Mouse (Mus musculus) liver, embryonic 14.5 days (tissue): ENCODE measurements around the gene Zfp105. TPM values are rescaled to one million over a fixed set of nuclear protein-coding genes. Genes with fewer than 3 reads are reported as not detected.
A peak's percentile ranks its signal among the peaks of the same experiment; 100 is the strongest.

Experiments used
- ATAC-seq: fragments of 200-750 bp; cut with Nextera tagmentation; 2 replicates; pipeline ENCODE4 v1.8.0; 2017; ENCODE audit warnings: moderate number of reproducible peaks, mild to moderate bottlenecking, moderate library complexity; ENCODE audit not compliant: insufficient read depth
- DNase-seq, 3 experiments: peaks; one replicate each; pipeline ENCODE4 v3.0.0-alpha.2; 2012 to 2013; ENCODE audit warnings: low read depth in 3 of 3, low spot score in 3 of 3
- H3K27ac ChIP-seq: fragments of 300-500 bp; sonication (generic); 2 replicates; pipeline ENCODE4 v1.5.1; 2014; ENCODE audit warnings: moderate library complexity, mild to moderate bottlenecking, control low read depth, inconsistent platforms
- H3K27me3 ChIP-seq: fragments of 300-500 bp; sonication (generic); 2 replicates; pipeline ENCODE4 v1.6.1; 2014; ENCODE audit warnings: mild to moderate bottlenecking, low read length, moderate library complexity; ENCODE audit not compliant: control insufficient read depth, insufficient read depth
- H3K36me3 ChIP-seq: fragments of 300-500 bp; sonication (generic); replicated peaks from 2 replicates; pipeline ENCODE4 v1.6.1; 2014; ENCODE audit warnings: low read depth; ENCODE audit not compliant: control insufficient read depth, insufficient read depth
- H3K4me1 ChIP-seq, 2 experiments: fragments of 200-500 bp in 1 of 2; fragments of 300-500 bp in 1 of 2; sonication (generic) in 1 of 2; replicated peaks; 2 replicates each; pipeline ENCODE4 v1.6.1; 2012 to 2014; ENCODE audit warnings: antibody characterized with exemption in 1 of 2, inconsistent platforms in 1 of 2, low read length in 1 of 2; ENCODE audit not compliant: control insufficient read depth in 2 of 2, insufficient read depth in 2 of 2
- H3K4me2 ChIP-seq: fragments of 300-500 bp; sonication (generic); 2 replicates; pipeline ENCODE4 v1.6.1; 2014; ENCODE audit warnings: low read depth, mild to moderate bottlenecking, control low read depth, moderate library complexity
- H3K4me3 ChIP-seq, 2 experiments: fragments of 200-500 bp in 1 of 2; fragments of 300-500 bp in 1 of 2; sonication (generic) in 1 of 2; 2 replicates each; pipeline ENCODE4 v1.5.1; 2012 to 2014; ENCODE audit warnings: low read depth in 2 of 2, low read length in 2 of 2, mild to moderate bottlenecking in 2 of 2, control low read depth in 1 of 2, inconsistent platforms in 1 of 2, moderate library complexity in 1 of 2; ENCODE audit not compliant: insufficient read depth in 1 of 2
- H3K9ac ChIP-seq: fragments of 300-500 bp; sonication (generic); replicated peaks from 2 replicates; pipeline ENCODE4 v1.6.1; 2014; ENCODE audit warnings: mild to moderate bottlenecking, control low read depth, moderate library complexity
- H3K9me3 ChIP-seq: fragments of 300-500 bp; sonication (generic); 2 replicates; pipeline ENCODE4 v1.6.1; 2016; ENCODE audit warnings: low read length, mixed read lengths; ENCODE audit not compliant: control insufficient read depth
- CTCF ChIP-seq: IDR thresholded peaks from 2 replicates; pipeline ENCODE4 v1.5.1; 2016; ENCODE audit warnings: antibody characterized with exemption, low read depth, control low read depth
- EP300 ChIP-seq: IDR thresholded peaks from 2 replicates; pipeline ENCODE4 v1.6.1; 2016; ENCODE audit warnings: antibody characterized with exemption, low read depth
- WGBS: fragments of 180-500 bp; shearing (Covaris S2); extraction: QIAGEN DNeasy Blood & Tissue Kit; methylation state at CpG from one replicate; pipeline ENCODE4 v1.1.7; 2014; ENCODE audit not compliant: insufficient replicate concordance; 5-methylcytosine and 5-hydroxymethylcytosine counted together
- polyA plus RNA-seq, 2 experiments: library from polyadenylated mRNA; depleted of rRNA in 1 of 2; stranded (reverse) in 1 of 2; unstranded in 1 of 2; fragments of >200 nt; fragmentation: Nextera tagmentation in 1 of 2; extraction: Ambion mirVana in 1 of 2; gene quantifications; 2 replicates each; pipeline versions ENCODE4 v1.2.1 to v1.2.3; 2012 to 2014

Gene Zfp105
- polyA plus RNA-seq, 2 experiments: 1.1 to 1.6 TPM

DNA sequence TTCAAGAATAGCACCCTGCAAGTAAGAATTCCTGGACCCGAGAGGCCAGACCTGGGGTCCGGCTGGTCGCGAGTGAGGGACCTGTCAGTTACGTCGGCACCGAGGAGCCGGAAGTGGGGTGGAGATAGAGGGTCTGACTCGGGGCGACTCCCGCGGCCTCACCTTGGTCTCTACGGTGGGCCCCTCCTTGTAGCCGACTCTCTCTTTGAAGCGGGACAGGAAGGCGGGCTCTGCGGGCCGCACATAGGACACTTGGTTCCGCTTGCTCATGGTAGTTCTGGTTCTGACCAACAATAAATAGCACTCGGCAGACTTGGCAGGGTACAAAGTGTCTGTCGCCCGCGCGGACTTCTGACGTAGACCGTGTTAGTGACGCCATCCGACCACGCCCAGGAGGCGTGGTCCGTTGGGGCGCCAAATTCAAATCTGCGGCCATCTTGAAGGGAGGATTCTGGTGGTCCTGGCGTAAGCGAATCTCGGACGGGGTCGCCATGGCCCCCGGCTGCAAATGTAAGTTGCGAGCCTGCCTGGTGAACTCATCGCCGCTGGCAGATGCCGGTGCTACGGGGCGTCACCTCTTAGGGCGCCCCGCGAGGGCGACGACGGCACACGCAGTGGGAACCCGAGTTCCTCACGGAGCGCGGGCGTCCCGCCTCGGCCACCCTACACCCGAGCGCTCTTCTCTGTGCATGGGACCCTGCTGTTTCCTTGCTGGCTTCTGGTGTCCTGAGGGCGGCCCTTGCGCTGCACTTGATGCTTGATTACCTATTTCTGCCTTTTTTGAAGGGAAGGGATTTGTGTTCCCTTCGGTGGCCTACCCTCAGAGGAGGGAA, 28.0 kb downstream of the Zfp105 start, which contains the start of the genes 1110059G10Rik and Kif15:
TSS of gene 1110059G10Rik (minus strand) at position 358 of the 833 bp plus-strand sequence.
TSS of gene Kif15 (plus strand) at position 404 of the 833 bp plus-strand sequence.
- Histone ChIP-seq H3K4me3 (peak within 1 kb of the TSS; percentile 72 to 89), H3K27ac (peak within 1 kb of the TSS; percentile 62), H3K4me1 (peaks cover 11 to 12% of the 10 kb centered on the region in 2 experiments), H3K4me2 (peak within 1 kb of the TSS; percentile 94), H3K9me3 (no peaks in the 10 kb centered on the region), H3K36me3 (peaks cover 16% of the 10 kb centered on the region), H3K27me3 (no peaks in the 10 kb centered on the region), H3K9ac (peak within 1 kb of the TSS; percentile 89)
- ATAC-seq (peak; percentile 95), DNase-seq (peak; percentile 84 to 88 (median 85))
- TF ChIP-seq EP300: peak; percentile 35
- peak; percentile 43 for TF ChIP-seq CTCF
- WGBS: under 1% methylated on average over 64 of the region's 64 CpGs

Other genes with a start within 250 kb of the Zfp105 start
- not detected in 2 replicates for gene Topaz1, start 175.7 kb upstream of the Zfp105 start, polyA plus RNA-seq (2012; rRNA removed)
- gene Topaz1, start 175.7 kb upstream of the Zfp105 start, polyA plus RNA-seq (2014; fragmentation: Nextera tagmentation; extraction: Ambion mirVana): not detected in 2 replicates
- gene Tcaim, start 117.5 kb upstream of the Zfp105 start, polyA plus RNA-seq (2012; rRNA removed): 1.4 TPM in 2 replicates
- gene Tcaim, start 117.5 kb upstream of the Zfp105 start, polyA plus RNA-seq (2014; fragmentation: Nextera tagmentation; extraction: Ambion mirVana): 2.0 and 2.1 TPM in 2 replicates
- gene Gm35549, start 79.0 kb upstream of the Zfp105 start, polyA plus RNA-seq (2012; rRNA removed): not detected in 2 replicates
- not detected in 2 replicates for gene Gm35549, start 79.0 kb upstream of the Zfp105 start, polyA plus RNA-seq (2014; fragmentation: Nextera tagmentation; extraction: Ambion mirVana)
- gene Zfp445, start 57.1 kb upstream of the Zfp105 start, polyA plus RNA-seq (2012; rRNA removed): 16.0 and 18.0 TPM in 2 replicates
- gene Zfp445, start 57.1 kb upstream of the Zfp105 start, polyA plus RNA-seq (2014; fragmentation: Nextera tagmentation; extraction: Ambion mirVana): 13.7 and 14.1 TPM in 2 replicates
- gene Zkscan7, start 37.4 kb upstream of the Zfp105 start, polyA plus RNA-seq (2012; rRNA removed): 0.80 and 0.85 TPM in 2 replicates
- 0.22 and 0.34 TPM in 2 replicates for gene Zkscan7, start 37.4 kb upstream of the Zfp105 start, polyA plus RNA-seq (2014; fragmentation: Nextera tagmentation; extraction: Ambion mirVana)
- 6.1 and 9.1 TPM in 2 replicates for gene 1110059G10Rik, start 27.9 kb downstream of the Zfp105 start, polyA plus RNA-seq (2012; rRNA removed)
- 17.9 and 19.0 TPM in 2 replicates for gene 1110059G10Rik, start 27.9 kb downstream of the Zfp105 start, polyA plus RNA-seq (2014; fragmentation: Nextera tagmentation; extraction: Ambion mirVana)
- 15.2 and 43.7 TPM in 2 replicates for gene Kif15, start 28.0 kb downstream of the Zfp105 start, polyA plus RNA-seq (2012; rRNA removed)
- gene Kif15, start 28.0 kb downstream of the Zfp105 start, polyA plus RNA-seq (2014; fragmentation: Nextera tagmentation; extraction: Ambion mirVana): 20.4 and 23.1 TPM in 2 replicates
- 3.2 and 3.9 TPM in 2 replicates for gene Tmem42, start 98.3 kb downstream of the Zfp105 start, polyA plus RNA-seq (2012; rRNA removed)
- 6.1 and 6.6 TPM in 2 replicates for gene Tmem42, start 98.3 kb downstream of the Zfp105 start, polyA plus RNA-seq (2014; fragmentation: Nextera tagmentation; extraction: Ambion mirVana)
- gene Tgm4, start 111.7 kb downstream of the Zfp105 start, polyA plus RNA-seq (2012; rRNA removed): 0.02 TPM in 1 of 2 replicates, not detected in the other
- 0.18 TPM in 1 of 2 replicates, not detected in the other for gene Tgm4, start 111.7 kb downstream of the Zfp105 start, polyA plus RNA-seq (2014; fragmentation: Nextera tagmentation; extraction: Ambion mirVana)
- gene Zdhhc3, start 190.1 kb downstream of the Zfp105 start, polyA plus RNA-seq (2012; rRNA removed): 11.2 and 18.3 TPM in 2 replicates
- gene Zdhhc3, start 190.1 kb downstream of the Zfp105 start, polyA plus RNA-seq (2014; fragmentation: Nextera tagmentation; extraction: Ambion mirVana): 21.9 and 24.2 TPM in 2 replicates
- gene Exosc7, start 190.1 kb downstream of the Zfp105 start, polyA plus RNA-seq (2012; rRNA removed): 47.9 and 77.4 TPM in 2 replicates
- gene Exosc7, start 190.1 kb downstream of the Zfp105 start, polyA plus RNA-seq (2014; fragmentation: Nextera tagmentation; extraction: Ambion mirVana): 84.1 and 85.7 TPM in 2 replicates
- 0.22 TPM in 1 of 2 replicates, not detected in the other for gene Clec3b, start 227.9 kb downstream of the Zfp105 start, polyA plus RNA-seq (2012; rRNA removed)
- gene Clec3b, start 227.9 kb downstream of the Zfp105 start, polyA plus RNA-seq (2014; fragmentation: Nextera tagmentation; extraction: Ambion mirVana): not detected in 2 replicates